Mouse (Mus musculus) small intestine, adult 2 months (tissue): ENCODE measurements around the gene Yjefn3. TPM values are rescaled to one million over a fixed set of nuclear protein-coding genes. Genes with fewer than 3 reads are reported as not detected.

ENCODE experiments used
- H3K27ac ChIP-seq: fragments of 200-500 bp; 2 replicates; pipeline ENCODE4 v1.5.1; 2012; ENCODE audit warnings: low read depth, low read length, control low read depth, inconsistent platforms; ENCODE audit not compliant: insufficient read depth
- H3K27me3 ChIP-seq: fragments of 200-500 bp; 2 replicates; pipeline ENCODE4 v1.6.1; 2012; ENCODE audit warnings: mild to moderate bottlenecking, moderate library complexity, low read length, inconsistent platforms; ENCODE audit not compliant: control insufficient read depth, insufficient read depth
- H3K36me3 ChIP-seq: fragments of 200-500 bp; 2 replicates; pipeline ENCODE4 v1.6.1; 2012; ENCODE audit warnings: mild to moderate bottlenecking, low read length, control low read depth, inconsistent platforms; ENCODE audit not compliant: control insufficient read depth, insufficient read depth
- H3K4me1 ChIP-seq: fragments of 200-500 bp; 2 replicates; pipeline ENCODE4 v1.6.1; 2012; ENCODE audit warnings: low read length, inconsistent platforms, mixed read lengths; ENCODE audit not compliant: control insufficient read depth, insufficient read depth, insufficient read length
- H3K4me3 ChIP-seq: fragments of 200-500 bp; 2 replicates; pipeline ENCODE4 v1.5.1; 2012; ENCODE audit warnings: low read depth, mild to moderate bottlenecking, control low read depth, inconsistent platforms, low read length, moderate library complexity
- CTCF ChIP-seq: fragments of 200-500 bp; IDR thresholded peaks from 2 replicates; pipeline ENCODE4 v1.5.1; 2012; ENCODE audit warnings: low read depth, mild to moderate bottlenecking, control low read depth, inconsistent platforms, low read length, moderate library complexity, mixed read lengths; ENCODE audit not compliant: insufficient replicate concordance, insufficient read length; ENCODE audit errors: extremely low read depth
- POLR2A ChIP-seq: fragments of 200-500 bp; IDR thresholded peaks from 2 replicates; pipeline ENCODE4 v1.6.1; 2012; ENCODE audit warnings: low read depth, mild to moderate bottlenecking, control low read depth, inconsistent platforms, low read length, moderate library complexity
- WGBS: fragments of 180-500 bp; shearing (Covaris S2); methylation state at CpG from one replicate; pipeline ENCODE4 v1.1.7; 2018; 5-methylcytosine and 5-hydroxymethylcytosine counted together
- polyA plus RNA-seq: library from polyadenylated mRNA; depleted of rRNA; stranded (reverse); fragments of >200 nt; gene quantifications from 2 replicates; pipeline ENCODE4 v1.2.3, GENCODE M21; 2012

The Yjefn3 gene
- polyA plus RNA-seq, 1 experiment = 4.6 TPM

DNA sequence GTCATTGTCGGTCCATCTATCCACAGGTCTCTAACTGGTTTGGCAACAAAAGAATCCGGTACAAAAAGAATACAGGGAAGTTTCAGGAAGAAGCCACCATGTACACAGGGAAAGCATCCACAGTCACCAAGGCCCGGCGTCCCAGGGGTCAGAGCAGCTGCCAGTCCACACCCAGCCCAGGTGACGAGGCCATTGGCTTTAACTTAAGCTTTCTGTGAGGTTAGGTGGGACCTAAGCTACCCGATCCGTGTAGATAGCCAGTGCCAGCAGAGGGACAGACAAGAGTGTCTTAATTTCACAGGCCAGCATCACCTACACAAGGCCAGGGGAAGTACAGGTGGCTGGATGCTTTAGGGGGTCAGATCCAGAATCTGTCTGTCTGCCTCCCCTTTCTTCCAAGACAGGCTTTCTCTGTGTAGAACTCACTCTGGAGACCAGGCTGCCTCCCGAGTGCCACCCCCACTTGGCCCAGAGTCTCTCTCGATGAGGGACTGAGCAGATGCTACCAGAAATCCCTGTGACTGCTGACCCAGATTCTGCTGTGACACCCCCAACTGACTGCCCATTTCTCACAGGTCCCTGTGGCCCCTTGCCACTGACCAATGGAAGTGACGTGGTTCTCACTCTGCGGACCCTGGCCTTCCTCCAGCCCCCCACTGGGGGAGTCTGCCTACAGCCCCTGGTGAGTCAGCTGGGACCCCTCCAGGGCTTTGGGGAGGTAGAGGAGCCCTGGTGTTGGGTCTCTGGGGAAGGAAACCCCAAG is 32.3 kb downstream of the Yjefn3 start:
- WGBS = 79% methylated on average over 11 of the region's 11 CpGs
- no peaks in the 10 kb centered on the region for H3K27me3 ChIP-seq
- no peaks in the 10 kb centered on the region for H3K36me3 ChIP-seq
- H3K27ac ChIP-seq = no peak overlapping the region
- TF ChIP-seq POLR2A = no peak
- no peak for TF ChIP-seq CTCF
- H3K4me1 ChIP-seq = peaks cover 5% of the 10 kb centered on the region
- H3K4me3 ChIP-seq = no peak overlapping the region

DNA sequence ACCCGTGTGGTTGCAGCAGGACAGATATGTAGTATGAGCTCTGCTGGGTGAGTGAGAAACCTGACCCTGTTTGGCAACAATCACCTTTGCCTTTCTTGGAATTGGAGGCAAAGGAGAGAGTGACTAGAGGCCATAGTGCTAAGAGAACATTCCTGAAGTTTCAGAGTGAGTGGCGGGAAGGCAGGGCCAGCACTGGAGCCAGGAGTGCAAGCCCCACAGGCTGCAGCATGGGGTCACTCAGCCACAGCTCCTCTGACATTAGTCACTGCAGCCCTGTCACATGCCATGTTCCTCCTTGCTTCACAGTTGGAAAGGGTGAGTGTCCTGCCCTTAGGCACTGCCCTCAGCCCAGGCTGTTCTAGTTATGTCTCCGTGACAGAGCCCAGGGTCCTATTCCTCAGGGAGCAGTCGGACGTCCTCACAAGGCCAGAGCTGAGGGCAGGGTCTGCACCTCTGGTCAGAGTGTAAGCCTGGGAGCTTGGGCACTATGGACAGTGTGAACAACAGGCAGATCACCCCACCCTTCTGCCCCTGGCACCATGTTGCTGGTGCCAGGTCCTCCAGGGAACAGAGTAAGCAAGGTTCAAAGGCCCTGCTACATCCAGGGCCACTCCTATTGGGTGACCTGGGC is 34.7 kb downstream of the Yjefn3 start:
- Histone ChIP-seq H3K4me1 (peaks cover 5% of the 10 kb centered on the region), H3K27ac (no peak overlapping the region), H3K27me3 (no peaks in the 10 kb centered on the region), H3K36me3 (no peaks in the 10 kb centered on the region), H3K4me3 (no peak overlapping the region)
- TF ChIP-seq CTCF (no peak), POLR2A (no peak)
- WGBS = 83% methylated on average over 5 of the region's 5 CpGs

DNA sequence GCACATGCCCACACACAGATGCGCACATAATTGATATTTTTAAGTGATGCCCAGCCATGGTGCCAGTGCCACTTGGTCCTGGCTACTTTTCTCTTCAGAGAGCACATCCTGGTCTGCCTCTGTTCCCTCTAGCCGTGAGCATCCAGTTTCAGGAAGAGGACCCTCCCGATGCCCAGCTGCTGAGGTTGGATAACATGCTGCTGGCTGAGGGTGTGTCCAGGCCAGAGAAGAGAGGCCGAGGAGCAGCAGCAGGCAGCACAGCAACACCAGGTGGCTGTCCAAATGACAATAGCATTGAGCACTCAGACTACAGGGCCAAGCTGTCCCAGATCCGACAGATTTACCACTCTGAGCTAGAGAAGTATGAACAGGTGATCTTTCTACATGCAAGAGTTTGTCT is 38.3 kb downstream of the Yjefn3 start:
- no peak overlapping the region for H3K27ac ChIP-seq
- H3K4me3 ChIP-seq = no peak overlapping the region
- WGBS = 48% methylated on average over 5 of the region's 5 CpGs
- H3K36me3 ChIP-seq = no peaks in the 10 kb centered on the region
- H3K4me1 ChIP-seq = peaks cover 5% of the 10 kb centered on the region
- no peaks in the 10 kb centered on the region for H3K27me3 ChIP-seq
- no peak for TF ChIP-seq POLR2A
- TF ChIP-seq CTCF = no peak

DNA sequence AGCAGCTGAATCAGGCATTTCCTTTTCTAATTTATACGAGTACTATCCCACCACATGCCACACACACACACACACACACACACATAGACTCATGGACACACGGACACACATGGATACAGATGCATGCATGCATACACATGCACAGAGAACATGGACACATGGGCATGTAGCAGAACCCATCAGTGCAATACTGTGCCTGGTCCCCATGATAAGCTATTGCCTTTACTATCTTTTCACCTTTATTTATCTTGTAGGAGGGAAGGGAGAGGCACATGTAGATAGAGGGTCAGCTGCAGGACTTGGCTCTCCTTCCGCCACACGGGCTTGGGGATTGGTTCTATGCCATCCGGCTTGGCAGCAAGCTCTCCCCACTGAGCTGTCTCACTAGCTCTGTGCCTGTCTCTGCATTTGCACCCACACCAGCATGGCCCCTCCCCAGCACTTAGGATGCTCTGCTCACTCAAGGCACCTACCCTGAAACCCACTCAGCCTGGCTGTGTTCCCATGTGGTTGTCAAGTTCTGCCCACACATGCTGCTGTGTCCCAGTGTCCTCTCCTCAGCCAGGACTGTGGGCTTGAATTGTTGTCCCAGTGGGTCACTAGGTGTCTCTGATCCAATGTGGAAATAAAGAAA is 39.0 kb downstream of the Yjefn3 start:
- TF ChIP-seq CTCF (no peak), POLR2A (no peak)
- Histone ChIP-seq H3K27me3 (no peaks in the 10 kb centered on the region), H3K4me1 (peaks cover 5% of the 10 kb centered on the region), H3K27ac (no peak overlapping the region), H3K4me3 (no peak overlapping the region), H3K36me3 (no peaks in the 10 kb centered on the region)
- 50% methylated on average over 5 of the region's 5 CpGs for WGBS

DNA sequence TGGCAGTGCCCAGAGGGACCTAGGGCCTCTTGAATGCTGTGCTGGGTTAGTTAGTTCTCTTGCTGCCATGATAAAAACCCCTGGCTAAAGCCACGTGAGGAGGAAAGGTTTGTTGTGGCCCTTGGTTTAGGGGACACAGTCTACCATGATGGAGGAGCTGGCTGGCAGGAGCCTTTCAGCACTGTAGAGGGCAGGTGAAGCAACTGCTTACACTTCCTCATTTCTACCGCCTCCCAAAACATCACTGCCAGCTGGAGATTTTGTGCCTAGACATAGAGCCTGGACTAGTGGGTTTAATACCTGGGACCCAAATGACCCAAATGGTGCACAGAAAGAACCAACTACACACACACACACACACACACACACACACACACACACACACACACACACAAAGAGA is 41.3 kb downstream of the Yjefn3 start:
- H3K27me3 ChIP-seq = no peaks in the 10 kb centered on the region
- no peaks in the 10 kb centered on the region for H3K36me3 ChIP-seq
- TF ChIP-seq CTCF = no peak
- no peak overlapping the region for H3K4me3 ChIP-seq
- H3K27ac ChIP-seq = no peak overlapping the region
- no peaks in the 10 kb centered on the region for H3K4me1 ChIP-seq
- WGBS = 52% methylated on average over 2 of the region's 2 CpGs

DNA sequence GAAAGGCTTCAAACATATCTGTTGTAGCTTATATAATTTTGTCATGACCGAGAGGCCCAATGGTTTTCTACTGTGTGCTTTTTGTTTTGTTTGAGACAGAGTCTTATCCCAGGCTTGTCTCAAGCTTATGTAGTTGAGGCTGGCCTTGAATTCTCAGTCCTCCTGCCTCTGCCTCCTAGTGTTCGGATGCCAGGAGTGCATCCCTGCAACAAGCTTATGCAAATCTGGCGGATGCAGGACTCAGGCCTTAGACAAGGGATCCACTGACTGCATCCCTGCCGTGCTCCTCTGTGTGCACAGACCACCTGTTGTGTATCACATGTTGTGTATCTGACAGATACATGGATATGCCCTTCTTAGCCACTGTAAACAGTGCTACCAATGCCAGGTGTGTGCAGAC is 41.7 kb downstream of the Yjefn3 start:
- TF ChIP-seq CTCF (peak; percentile 31; the same call in 1 of the 2 replicates), POLR2A (no peak)
- Histone ChIP-seq H3K27ac (no peak overlapping the region), H3K4me3 (no peak overlapping the region), H3K36me3 (no peaks in the 10 kb centered on the region), H3K4me1 (no peaks in the 10 kb centered on the region), H3K27me3 (no peaks in the 10 kb centered on the region)
- WGBS = 74% methylated on average over 4 of the region's 4 CpGs

DNA sequence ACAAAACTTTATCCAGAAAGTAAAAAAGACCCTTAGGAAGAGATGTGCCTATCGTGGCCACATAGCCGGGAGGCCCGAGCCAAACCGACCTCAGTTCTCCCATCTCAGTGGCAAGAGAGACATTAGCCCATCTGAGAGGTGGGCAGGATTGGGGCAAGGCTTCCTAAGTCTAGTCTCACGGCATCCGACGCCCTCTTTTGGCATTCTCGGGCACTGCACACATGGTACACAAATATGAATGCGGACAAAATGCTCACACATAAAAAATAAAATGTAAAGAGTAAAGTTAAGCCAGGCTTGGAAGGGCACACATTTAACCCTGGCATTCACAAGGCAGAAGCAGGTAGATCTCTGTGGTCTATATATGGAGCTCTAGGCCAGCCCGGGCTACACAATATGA is 48.6 kb downstream of the Yjefn3 start:
- TF ChIP-seq POLR2A (no peak), CTCF (no peak)
- H3K36me3 ChIP-seq = no peaks in the 10 kb centered on the region
- no peak overlapping the region for H3K27ac ChIP-seq
- peaks cover 5% of the 10 kb centered on the region; the same call in 1 of the 2 replicates for H3K4me1 ChIP-seq
- no peaks in the 10 kb centered on the region for H3K27me3 ChIP-seq
- 90% methylated on average over 10 of the region's 10 CpGs for WGBS
- H3K4me3 ChIP-seq = no peak overlapping the region
